Mouse (Mus musculus) neural tube, embryonic 13.5 days (tissue): ENCODE measurements around the gene Sbp. TPM values are rescaled to one million over a fixed set of nuclear protein-coding genes. Genes with fewer than 3 reads are reported as not detected.

Experiments used
- ATAC-seq: fragments of 200-750 bp; cut with Nextera tagmentation; 2 replicates; pipeline ENCODE4 v1.8.0; 2017; ENCODE audit warnings: low read depth, mild to moderate bottlenecking, moderate TSS enrichment, moderate library complexity
- H3K27ac ChIP-seq: fragments of 300-500 bp; sonication (generic); replicated peaks from 2 replicates; pipeline ENCODE4 v1.5.1; 2015; ENCODE audit warnings: moderate library complexity, mild to moderate bottlenecking, inconsistent platforms
- H3K27me3 ChIP-seq: fragments of 300-500 bp; sonication (generic); 2 replicates; pipeline ENCODE4 v1.6.1; 2015; ENCODE audit warnings: mild to moderate bottlenecking, inconsistent platforms
- H3K36me3 ChIP-seq: fragments of 300-500 bp; sonication (generic); 2 replicates; pipeline ENCODE4 v1.6.1; 2015; ENCODE audit warnings: mild to moderate bottlenecking, inconsistent platforms
- H3K4me1 ChIP-seq: fragments of 300-500 bp; sonication (generic); replicated peaks from 2 replicates; pipeline ENCODE4 v1.6.1; 2015; ENCODE audit warnings: inconsistent platforms
- H3K4me2 ChIP-seq: fragments of 300-500 bp; sonication (generic); 2 replicates; pipeline ENCODE4 v1.6.1; 2015; ENCODE audit warnings: inconsistent platforms, mild to moderate bottlenecking, moderate library complexity
- H3K4me3 ChIP-seq: fragments of 300-500 bp; sonication (generic); 2 replicates; pipeline ENCODE4 v1.5.1; 2015; ENCODE audit warnings: mild to moderate bottlenecking, inconsistent platforms
- H3K9ac ChIP-seq: fragments of 300-500 bp; sonication (generic); 2 replicates; pipeline ENCODE4 v1.6.1; 2015; ENCODE audit warnings: moderate library complexity, mild to moderate bottlenecking, inconsistent platforms
- H3K9me3 ChIP-seq: fragments of 300-500 bp; sonication (generic); 2 replicates; pipeline ENCODE4 v1.6.1; 2016; ENCODE audit warnings: inconsistent platforms
- WGBS: fragments of 180-500 bp; shearing (Covaris S2); methylation state at CpG from one replicate; pipeline ENCODE4 v1.1.7; 2015; 5-methylcytosine and 5-hydroxymethylcytosine counted together
- polyA plus RNA-seq: library from polyadenylated mRNA; unstranded; fragments of >200 nt; fragmentation: Nextera tagmentation; extraction: Ambion mirVana; gene quantifications from 2 replicates; pipeline ENCODE4 v1.2.1, GENCODE M21; 2015

Sbp gene
- polyA plus RNA-seq, 1 experiment from 2014 or later: not detected

- Histone ChIP-seq H3K36me3 (no peaks in the 10 kb centered on the region), H3K9me3 (no peaks in the 10 kb centered on the region), H3K4me2 (peak overlapping the region; percentile 59), H3K9ac (peak overlapping the region; percentile 70), H3K27ac (0 out of 2 replicates have a peak overlapping the region, but pooled peaks have one; percentile 33), H3K4me3 (peak overlapping the region; percentile 32), H3K27me3 (no peaks in the 10 kb centered on the region), H3K4me1 (peaks cover 9% of the 10 kb centered on the region; the same call in 1 of the 2 replicates)
- WGBS: 10% methylated on average over 29 of the region's 31 CpGs
- peak; percentile 75 for ATAC-seq
Measured at GRCm38 (mm10) chr17:23993559-23994428, 52.3 kb downstream of the Sbp start.

- no peak for ATAC-seq
- no peak overlapping the region for H3K9ac ChIP-seq
- H3K27me3 ChIP-seq: no peaks in the 10 kb centered on the region
- H3K4me1 ChIP-seq: peaks cover 9% of the 10 kb centered on the region; the same call in 1 of the 2 replicates
- H3K36me3 ChIP-seq: no peaks in the 10 kb centered on the region
- H3K4me2 ChIP-seq: no peak overlapping the region
- 75% methylated on average over 7 of the region's 7 CpGs for WGBS
- no peak overlapping the region for H3K4me3 ChIP-seq
- H3K27ac ChIP-seq: no peak overlapping the region
- H3K9me3 ChIP-seq: no peaks in the 10 kb centered on the region
Measured at GRCm38 (mm10) chr17:23994667-23995066, 53.2 kb downstream of the Sbp start.

Other genes starting within 250 kb of the Sbp start
- gene 1520401A03Rik, start 218.9 kb upstream of the Sbp start, polyA plus RNA-seq: 0.36 and 0.54 TPM in 2 replicates
- 13.9 and 16.7 TPM in 2 replicates for gene Pkmyt1, start 215.3 kb upstream of the Sbp start, polyA plus RNA-seq
- gene Paqr4, start 200.8 kb upstream of the Sbp start, polyA plus RNA-seq: 48.3 and 51.5 TPM in 2 replicates
- gene Kremen2, start 195.8 kb upstream of the Sbp start, polyA plus RNA-seq: 1.5 and 3.0 TPM in 2 replicates
- gene Flywch1, start 170.1 kb upstream of the Sbp start, polyA plus RNA-seq: 213 and 231 TPM in 2 replicates
- gene Flywch2, start 155.6 kb upstream of the Sbp start, polyA plus RNA-seq: 60.4 and 66.5 TPM in 2 replicates
- 535 and 581 TPM in 2 replicates for gene Srrm2, start 151.1 kb upstream of the Sbp start, polyA plus RNA-seq
- gene Elob, start 112.5 kb upstream of the Sbp start, polyA plus RNA-seq: 1,286 and 1,362 TPM in 2 replicates
- gene Prss33, start 105.6 kb upstream of the Sbp start, polyA plus RNA-seq: not detected in 2 replicates
- gene Prss32, start 97.8 kb upstream of the Sbp start, polyA plus RNA-seq: not detected in 2 replicates
- 0.96 and 1.4 TPM in 2 replicates for gene Prss41, start 97.5 kb upstream of the Sbp start, polyA plus RNA-seq
- gene Prss21, start 73.6 kb upstream of the Sbp start, polyA plus RNA-seq: not detected in 2 replicates
- gene Dcpp1, start 60.8 kb upstream of the Sbp start, polyA plus RNA-seq: not detected in 2 replicates
- not detected in 2 replicates for gene Dcpp2, start 60.8 kb upstream of the Sbp start, polyA plus RNA-seq
- not detected in 2 replicates for gene Dcpp3, start 24.2 kb upstream of the Sbp start, polyA plus RNA-seq
- gene Sbpl, start 13.6 kb downstream of the Sbp start, polyA plus RNA-seq: not detected in 2 replicates
- not detected in 2 replicates for gene Prss30, start 38.9 kb downstream of the Sbp start, polyA plus RNA-seq
- gene Prss22, start 56.4 kb downstream of the Sbp start, polyA plus RNA-seq: not detected in 2 replicates
- 0.21 TPM in 1 of 2 replicates, not detected in the other for gene Prss27, start 96.5 kb downstream of the Sbp start, polyA plus RNA-seq
- 82.6 and 85.4 TPM in 2 replicates for gene Kctd5, start 131.8 kb downstream of the Sbp start, polyA plus RNA-seq
- 54.0 and 63.8 TPM in 2 replicates for gene Pdpk1, start 209.3 kb downstream of the Sbp start, polyA plus RNA-seq
- 30.4 and 37.4 TPM in 2 replicates for gene Amdhd2, start 222.1 kb downstream of the Sbp start, polyA plus RNA-seq
- gene Atp6v0c, start 228.0 kb downstream of the Sbp start, polyA plus RNA-seq: 947 and 1,089 TPM in 2 replicates